Mouse (Mus musculus) heart, adult 2 months (tissue): Measurements from ENCODE around the gene Lrfn2. TPM values are rescaled to one million over a fixed set of nuclear protein-coding genes. Genes with fewer than 3 reads are reported as not detected.

Experiments
- DNase-seq, 2 experiments: peaks; one replicate each; pipeline ENCODE4 v3.0.0; 2021
- H3K27ac ChIP-seq: fragments of 200-600 bp; 2 replicates; pipeline ENCODE4 v1.8.1; 2022
- H3K27me3 ChIP-seq: fragments of 200-500 bp; 2 replicates; pipeline ENCODE4 v1.6.1; 2012; ENCODE audit warnings: mild to moderate bottlenecking, low read length, inconsistent platforms, mixed read lengths; ENCODE audit not compliant: control insufficient read depth, insufficient read depth
- H3K36me3 ChIP-seq: fragments of 200-500 bp; 2 replicates; pipeline ENCODE4 v1.6.1; 2012; ENCODE audit warnings: low read length, inconsistent platforms; ENCODE audit not compliant: control insufficient read depth, insufficient read depth
- H3K4me1 ChIP-seq: fragments of 200-500 bp; 2 replicates; pipeline ENCODE4 v1.6.1; 2011; ENCODE audit warnings: low read length; ENCODE audit not compliant: control insufficient read depth, insufficient read depth
- H3K4me3 ChIP-seq: fragments of 200-600 bp; 2 replicates; pipeline ENCODE4 v1.8.1; 2022
- H3K79me2 ChIP-seq: fragments of 200-500 bp; replicated peaks from 2 replicates; pipeline ENCODE4 v1.6.1; 2012; ENCODE audit warnings: mild to moderate bottlenecking, inconsistent platforms, low read length, moderate library complexity, mixed read lengths; ENCODE audit not compliant: control insufficient read depth, insufficient read depth
- H3K9ac ChIP-seq: fragments of 200-500 bp; 2 replicates; pipeline ENCODE4 v1.6.1; 2012; ENCODE audit warnings: low read depth, mild to moderate bottlenecking, control low read depth, inconsistent platforms, low read length, mixed read lengths
- CTCF ChIP-seq: fragments of 200-600 bp; IDR thresholded peaks from 2 replicates; pipeline ENCODE4 v1.8.1; 2022; ENCODE audit warnings: antibody characterized with exemption, mild to moderate bottlenecking, moderate library complexity
- EP300 ChIP-seq: fragments of 200-500 bp; IDR thresholded peaks from 2 replicates; pipeline ENCODE4 v1.6.1; 2011; ENCODE audit warnings: low read depth, low read length, control low read depth; ENCODE audit not compliant: insufficient read depth
- POLR2A ChIP-seq: fragments of 200-500 bp; IDR thresholded peaks from 2 replicates; pipeline ENCODE4 v1.6.1; 2011; ENCODE audit warnings: mild to moderate bottlenecking, low read depth, low read length, control low read depth; ENCODE audit not compliant: insufficient read depth
- WGBS: fragments of 180-500 bp; shearing (Covaris S2); methylation state at CpG from one replicate; pipeline ENCODE4 v1.1.7; 2018; 5-methylcytosine and 5-hydroxymethylcytosine counted together
- intact Hi-C: fragments of 180-260 bp; cut with DNase I; formaldehyde crosslinking; loops from one replicate; pipeline ENCODE4 v1.15.1; 2025
- long read RNA-seq: library from polyadenylated mRNA; stranded (forward); transcript quantifications from one replicate; pipeline ENCODE4 v2.0.0, GENCODE M21; 2021
- polyA plus RNA-seq: library from polyadenylated mRNA; depleted of rRNA; stranded (reverse); fragments of >200 nt; gene quantifications from 2 replicates; pipeline ENCODE4 v1.2.3, GENCODE M21; 2012; rRNA removed
- total RNA-seq, 2 experiments: library from RNA; stranded (reverse); gene quantifications; 2 replicates each; pipeline ENCODE4 v1.2.3; 2021

Lrfn2 gene
- under 1 TPM; 0.31 to 0.39 TPM for total RNA-seq
- polyA plus RNA-seq: 0.18 and 0.41 TPM in 2 replicates
- long read RNA-seq: 0 reads

- intact Hi-C loops: loop anchor here (1.0 to 5.0 kb wide), 4 partner anchors 105 to 468 kb away; no protein-coding TSS in a partner anchor
- TF ChIP-seq POLR2A: no peak
- peak; percentile 80 for TF ChIP-seq CTCF
- H3K27me3 ChIP-seq: peaks cover 5% of the 10 kb centered on the region
- H3K4me3 ChIP-seq: peak within 1 kb of the TSS; percentile 56
- H3K9ac ChIP-seq: peak within 1 kb of the TSS; percentile 49; the same call in 1 of the 2 replicates
- H3K79me2 ChIP-seq: no peaks in the 10 kb centered on the region
- no peak within 1 kb of the TSS; the same call in 1 of the 2 replicates for H3K27ac ChIP-seq
- peaks cover 2% of the 10 kb centered on the region; the same call in 1 of the 2 replicates for H3K4me1 ChIP-seq
- under 1% methylated on average over 56 of the region's 56 CpGs for WGBS
- no peaks in the 10 kb centered on the region for H3K36me3 ChIP-seq
- DNase-seq: peak; percentile 83 to 84
Observed at GRCm38 (mm10) chr17:48931621-48932405, at the start of gene Lrfn2. Lrfn2 (plus strand) TSS chr17:48932379.

- no peak overlapping the region for H3K4me3 ChIP-seq
- no peaks in the 10 kb centered on the region for H3K27me3 ChIP-seq
- intact Hi-C loops: no loop called here
- H3K27ac ChIP-seq: no peak overlapping the region
- no peaks in the 10 kb centered on the region for H3K4me1 ChIP-seq
- TF ChIP-seq CTCF (no peak), POLR2A (no peak), EP300 (no peak)
- no peaks in the 10 kb centered on the region for H3K36me3 ChIP-seq
- no peaks in the 10 kb centered on the region for H3K79me2 ChIP-seq
- no peak overlapping the region for H3K9ac ChIP-seq
- DNase-seq: no peak
- WGBS: 50% methylated on average over 8 of the region's 8 CpGs
Observed at GRCm38 (mm10) chr17:48887472-48888385, 44.5 kb upstream of the Lrfn2 start.

GRCm38 (mm10) chr17:48905286-48906040 lies 26.7 kb upstream of the Lrfn2 start:
- WGBS: 52% methylated on average over 4 of the region's 4 CpGs
- Histone ChIP-seq H3K9ac (no peak overlapping the region), H3K79me2 (no peaks in the 10 kb centered on the region), H3K4me3 (no peak overlapping the region), H3K27ac (no peak overlapping the region), H3K4me1 (no peaks in the 10 kb centered on the region), H3K27me3 (no peaks in the 10 kb centered on the region), H3K36me3 (no peaks in the 10 kb centered on the region)
- TF ChIP-seq CTCF: no peak
- TF ChIP-seq EP300: no peak
- TF ChIP-seq POLR2A: no peak
- intact Hi-C loops: no loop called here
- no peak for DNase-seq

GRCm38 (mm10) chr17:48913437-48913836 lies 18.7 kb upstream of the Lrfn2 start:
- H3K27me3 ChIP-seq: no peaks in the 10 kb centered on the region
- WGBS: 32% methylated on average over 6 of the region's 6 CpGs
- TF ChIP-seq CTCF (no peak), EP300 (no peak), POLR2A (no peak)
- no peak for DNase-seq
- H3K36me3 ChIP-seq: no peaks in the 10 kb centered on the region
- no peaks in the 10 kb centered on the region for H3K79me2 ChIP-seq
- H3K4me1 ChIP-seq: no peaks in the 10 kb centered on the region
- H3K27ac ChIP-seq: no peak overlapping the region
- H3K9ac ChIP-seq: no peak overlapping the region
- intact Hi-C loops: no loop called here
- H3K4me3 ChIP-seq: no peak overlapping the region

GRCm38 (mm10) chr17:48917411-48917810 lies 14.8 kb upstream of the Lrfn2 start:
- Histone ChIP-seq H3K79me2 (no peaks in the 10 kb centered on the region), H3K4me1 (no peaks in the 10 kb centered on the region), H3K27me3 (no peaks in the 10 kb centered on the region), H3K36me3 (no peaks in the 10 kb centered on the region), H3K27ac (no peak overlapping the region), H3K9ac (no peak overlapping the region), H3K4me3 (no peak overlapping the region)
- WGBS: 13% methylated on average over 11 of the region's 11 CpGs
- no peak for DNase-seq
- no peak for TF ChIP-seq POLR2A
- intact Hi-C loops: no loop called here
